Mouse (Mus musculus) kidney, postnatal 4 days (tissue): Measurements from ENCODE around the gene Nefh.

Source experiments
- DNase-seq, 2 experiments: peaks; one replicate each; pipeline ENCODE4 v3.0.0; 2021; ENCODE audit warnings: mixed read lengths in 2 of 2

Gene Nefh

GRCm38 (mm10) chr11:4947813-4948174, at the start of gene Nefh:
Gene Nefh, minus strand, starts transcription at chr11:4948064.
- peak in 1 of 2 experiments; percentile 19 for DNase-seq

DNA sequence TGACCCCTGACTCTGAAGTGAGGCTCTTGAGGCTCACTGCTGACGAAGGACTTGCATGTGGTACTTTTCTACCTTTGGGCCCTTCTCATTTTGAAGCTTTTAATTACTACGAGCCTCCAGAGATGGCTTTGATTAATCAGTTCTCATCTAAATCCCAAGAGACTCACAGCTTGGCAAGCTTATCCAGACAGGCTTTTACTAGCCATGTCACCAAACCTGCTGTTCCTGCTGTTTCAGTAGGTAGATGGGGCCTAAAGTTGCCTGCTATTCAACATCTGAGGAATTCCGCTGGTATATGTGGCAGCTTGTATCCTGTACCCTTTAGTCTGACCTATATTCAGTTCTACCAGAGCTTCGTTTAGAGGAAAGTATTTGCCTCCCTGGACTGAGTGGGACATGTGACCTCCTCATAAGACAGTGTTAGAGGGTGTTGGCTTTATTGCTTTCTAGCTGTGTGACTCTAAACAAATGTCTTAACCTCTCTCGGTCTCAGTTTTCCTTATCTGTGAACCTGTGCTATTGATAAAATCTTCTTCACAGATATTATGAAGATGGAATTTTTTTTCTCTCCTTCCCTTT, 48.8 kb upstream of the Nefh start:
- no peak for DNase-seq

GRCm38 (mm10) chr11:4995676-4996075, 47.8 kb upstream of the Nefh start:
- no peak for DNase-seq

- DNase-seq, result no peak
Observed at GRCm38 (mm10) chr11:4992471-4992870, 44.6 kb upstream of the Nefh start.

GRCm38 (mm10) chr11:4989187-4989586, 41.3 kb upstream of the Nefh start:
- no peak for DNase-seq

GRCm38 (mm10) chr11:4987487-4987852, 39.6 kb upstream of the Nefh start:
- no peak for DNase-seq

DNA sequence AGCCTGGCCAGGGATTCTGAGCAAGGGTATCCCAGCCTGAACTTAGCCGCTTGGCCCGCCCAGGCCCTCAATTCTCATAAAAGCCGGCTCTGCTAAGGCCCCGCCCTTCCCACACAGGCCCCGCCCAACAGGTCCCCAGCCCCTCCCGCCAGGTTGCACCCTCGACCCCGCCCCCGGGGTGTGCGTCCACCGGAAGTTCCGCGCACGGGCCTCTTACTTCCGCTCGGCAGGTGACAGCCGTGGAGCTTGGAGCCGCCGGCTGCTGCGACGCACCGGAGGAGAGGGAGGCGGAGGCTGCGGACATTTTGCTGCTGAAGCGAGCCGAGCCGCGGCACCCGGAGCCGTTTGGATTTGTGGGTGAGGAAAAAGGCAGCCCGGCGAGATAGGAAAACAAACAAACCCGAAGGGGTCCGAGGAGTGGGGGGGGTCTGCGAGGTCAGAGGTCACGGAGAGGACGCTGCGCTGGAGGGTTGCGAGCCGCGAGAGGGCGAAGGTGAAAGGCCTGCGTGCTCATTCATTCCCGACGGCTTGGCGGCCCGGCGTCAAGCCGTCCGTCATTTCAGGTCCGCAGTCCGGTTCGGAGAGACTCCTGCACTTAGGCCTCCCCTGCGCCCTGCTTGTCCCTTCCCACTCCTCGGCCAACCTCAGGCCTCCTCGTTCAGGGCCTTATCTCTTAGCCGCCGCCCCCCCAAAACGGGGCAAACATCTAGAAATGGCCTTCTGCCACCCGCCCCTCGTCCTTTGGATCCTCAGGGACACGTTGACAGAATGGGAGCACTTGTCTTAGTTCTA, 39.0 kb upstream of the Nefh start, which contains the start of gene Ap1b1:
TSS of gene Ap1b1 (plus strand) at position 130 of the 792 bp plus-strand sequence.
- DNase-seq, result peak; percentile 96 to 97

DNA sequence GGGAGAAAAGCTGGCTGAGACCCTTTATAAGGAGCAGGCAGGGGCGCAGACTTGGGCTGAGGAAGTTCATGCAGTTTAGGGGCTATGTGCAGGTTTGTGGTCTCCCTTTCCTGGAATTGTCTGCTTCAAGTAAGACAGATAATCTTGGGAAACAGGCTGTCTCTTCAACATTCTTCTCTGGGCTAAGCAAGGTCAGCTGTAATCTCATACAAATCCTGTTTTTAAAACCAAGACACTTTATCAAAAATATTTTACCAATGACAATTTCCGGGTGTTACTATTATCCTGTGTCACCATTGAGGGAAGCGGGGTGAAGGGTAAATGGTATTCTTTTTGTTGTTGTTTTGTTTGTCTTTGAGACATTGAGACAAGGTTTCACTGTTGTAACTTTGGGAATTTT, 36.9 kb upstream of the Nefh start:
- DNase-seq, result no peak

- DNase-seq, result no peak
Observed at GRCm38 (mm10) chr11:4984249-4984648, 36.4 kb upstream of the Nefh start.

- no peak for DNase-seq
Observed at GRCm38 (mm10) chr11:4983538-4983937, 35.7 kb upstream of the Nefh start.

DNA sequence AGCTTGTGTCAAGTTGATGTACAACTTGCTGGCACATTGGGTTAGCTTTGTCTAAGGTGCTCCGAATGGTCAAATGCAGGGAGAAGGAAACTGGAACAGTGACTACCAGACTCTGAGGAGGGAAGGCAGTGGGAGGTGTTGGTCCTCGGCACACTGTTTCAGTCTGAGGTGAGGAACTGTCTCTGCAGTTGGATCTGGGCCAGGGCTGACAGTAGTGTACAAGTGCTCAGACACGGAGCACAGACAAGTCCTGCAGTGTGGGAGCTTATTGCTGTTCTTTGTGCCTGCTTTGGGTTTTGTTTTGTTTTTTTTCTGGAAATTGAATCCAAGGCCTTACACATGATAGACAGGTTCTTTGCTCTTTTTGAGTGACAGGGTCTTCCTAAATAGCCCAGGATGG, 35.1 kb upstream of the Nefh start:
- DNase-seq, result no peak

DNA sequence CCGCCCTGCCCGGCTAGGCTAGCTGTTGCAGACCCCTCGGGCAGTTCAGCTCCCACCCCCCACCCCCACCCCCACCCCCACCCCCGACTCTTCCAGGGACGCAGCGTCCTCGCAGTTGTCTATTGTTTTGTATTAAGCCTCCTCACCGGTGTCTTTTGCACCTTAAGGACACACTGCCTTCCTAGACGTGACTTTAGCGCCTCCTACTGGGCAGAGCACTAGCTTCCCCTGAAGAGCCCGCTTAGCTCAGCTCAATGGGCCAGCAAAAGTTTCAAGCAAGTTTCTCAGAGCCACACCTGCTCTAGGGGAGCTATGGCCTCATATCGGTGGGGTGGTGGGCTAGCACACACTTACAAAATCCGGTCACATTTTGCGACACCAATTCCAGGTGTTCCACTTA, 27.8 kb upstream of the Nefh start:
- DNase-seq, result peak; percentile 85 to 86

GRCm38 (mm10) chr11:4974376-4975122, 26.7 kb upstream of the Nefh start:
- DNase-seq, result peak; percentile 6 to 38

- DNase-seq, result no peak
Observed at GRCm38 (mm10) chr11:4973871-4974256, 26.0 kb upstream of the Nefh start.

DNA sequence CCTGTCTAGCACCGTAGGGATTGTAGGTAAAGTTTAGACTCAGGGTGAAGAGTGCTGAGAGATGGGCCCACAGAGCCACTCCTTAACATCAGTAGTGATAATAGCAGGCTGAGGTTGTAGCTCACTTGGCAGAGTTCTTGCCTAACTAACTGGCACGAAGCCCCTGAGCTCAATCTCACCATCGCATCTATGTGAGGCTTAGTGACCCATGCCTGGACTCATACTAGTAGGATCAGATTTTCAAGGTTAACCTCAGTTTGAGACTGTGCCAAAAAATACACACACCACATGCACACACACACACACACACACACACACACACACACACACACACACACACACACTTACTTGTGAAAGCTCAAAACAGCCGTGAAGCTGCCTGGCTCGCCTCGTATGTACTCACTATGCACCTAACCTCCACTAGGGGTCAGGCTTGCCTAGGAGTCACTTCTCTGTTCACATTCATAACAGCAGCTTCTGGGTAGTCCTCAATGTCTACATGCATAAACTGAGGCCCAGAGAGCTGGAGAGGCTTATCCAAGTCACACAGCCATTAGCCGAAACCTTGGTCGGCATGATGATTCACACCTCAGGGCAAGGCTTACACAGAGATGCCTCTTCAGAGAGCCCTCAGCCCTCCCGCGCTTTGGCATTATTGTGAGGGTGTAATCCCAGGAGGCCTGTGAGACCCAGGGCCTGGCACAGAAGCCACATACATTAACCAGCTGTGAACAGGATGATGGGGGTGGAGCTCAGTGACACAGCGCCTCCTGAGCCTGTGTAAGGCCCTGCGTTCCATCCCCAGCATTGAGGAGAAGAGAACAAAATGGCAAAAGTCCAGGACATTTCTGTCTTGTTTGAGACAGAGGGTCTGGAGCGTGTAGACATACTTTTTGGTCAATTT, 25.4 kb upstream of the Nefh start:
- DNase-seq, result peak; percentile 63 to 72

- DNase-seq, result peak in 1 of 2 experiments; percentile 49
Observed at GRCm38 (mm10) chr11:4968376-4968775, 20.5 kb upstream of the Nefh start.

- no peak for DNase-seq
Observed at GRCm38 (mm10) chr11:4967549-4967948, 19.7 kb upstream of the Nefh start.

DNA sequence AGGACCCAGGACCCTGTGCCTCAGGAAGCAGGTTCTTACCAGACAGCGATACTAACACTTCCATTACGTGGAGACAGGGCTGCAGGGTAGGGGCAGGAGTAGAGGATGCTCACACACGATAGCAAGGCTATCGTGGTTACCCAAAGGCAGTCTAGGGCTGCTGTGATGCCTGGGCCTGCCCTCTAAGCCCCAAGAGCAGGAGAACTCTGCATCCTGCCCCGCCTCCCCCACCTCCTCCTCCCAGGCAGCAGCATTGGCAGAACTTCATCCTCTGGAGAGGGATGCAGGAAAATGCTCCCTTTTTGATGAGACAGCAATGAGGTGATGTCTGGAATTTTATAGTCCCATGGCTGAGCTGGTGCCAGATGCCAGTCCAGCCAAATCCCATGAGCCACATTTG, 19.0 kb upstream of the Nefh start:
- peak in 1 of 2 experiments; percentile 26 for DNase-seq

DNA sequence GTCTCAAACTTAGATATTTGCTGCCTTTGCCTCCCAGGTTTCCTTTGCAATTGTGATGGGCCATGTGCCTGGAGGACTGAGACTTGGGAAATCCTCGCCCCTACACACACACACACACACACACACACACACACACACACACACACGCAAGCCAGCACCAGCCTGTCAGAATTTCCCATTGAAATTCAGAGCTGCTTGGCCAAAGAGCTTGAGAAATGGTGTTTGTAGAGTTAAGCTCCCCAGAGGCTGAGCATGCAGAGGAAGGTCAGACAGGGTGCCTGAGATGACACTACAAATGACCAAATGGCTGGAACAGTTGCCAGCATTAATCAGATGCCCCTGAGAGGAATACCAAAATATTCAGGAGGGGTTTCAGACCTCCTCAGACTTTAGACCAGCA, 18.5 kb upstream of the Nefh start:
- DNase-seq, result no peak

GRCm38 (mm10) chr11:4963099-4963808, 15.4 kb upstream of the Nefh start:
- no peak for DNase-seq

DNA sequence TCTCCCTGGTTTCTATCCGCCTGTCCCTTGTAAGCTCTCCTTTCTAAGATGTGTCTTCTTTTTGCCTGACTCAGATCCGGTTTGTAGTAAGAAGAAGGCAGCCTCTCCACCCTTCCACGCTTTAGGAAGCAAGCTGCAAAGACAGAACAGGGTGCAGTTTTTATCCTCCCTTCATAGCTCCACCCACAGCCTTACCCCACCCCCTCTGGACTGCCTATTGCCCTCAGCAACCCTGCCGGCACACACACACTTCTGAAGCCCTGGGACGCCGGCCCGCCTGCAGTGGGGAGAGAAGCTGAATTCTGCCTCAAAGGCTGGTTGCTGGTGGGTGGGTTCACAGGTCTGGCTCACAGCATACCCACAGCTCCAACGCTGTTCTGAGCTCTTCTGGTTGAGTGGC, 6.1 kb upstream of the Nefh start:
- peak; percentile 20 to 35 for DNase-seq

DNA sequence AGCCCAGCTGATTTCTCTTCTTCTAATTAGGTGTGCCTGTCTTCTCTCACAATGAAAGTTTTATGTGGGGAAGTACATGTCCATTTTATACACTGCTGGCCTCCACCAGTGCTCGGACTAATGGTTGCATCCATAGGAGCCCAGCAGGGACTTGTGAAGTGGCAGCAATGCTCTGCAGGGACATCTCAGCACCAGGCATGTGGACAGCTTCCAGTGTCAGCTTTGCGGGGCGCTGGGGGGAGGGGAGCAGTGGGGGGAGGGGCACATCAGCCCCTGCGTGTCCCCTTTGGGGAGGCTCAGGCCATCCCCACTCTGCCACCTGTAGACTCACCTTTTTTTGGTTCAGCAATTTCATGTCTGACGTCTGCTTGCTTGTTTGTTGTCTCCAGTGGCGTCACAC, 5.5 kb upstream of the Nefh start:
- peak; percentile 46 to 50 for DNase-seq
